Mouse (Mus musculus) limb, embryonic 15.5 days (tissue): ENCODE results near the gene Tas2r135. TPM values are rescaled to one million over a fixed set of nuclear protein-coding genes. Genes with fewer than 3 reads are reported as not detected.

Source experiments
- ATAC-seq: fragments of 200-750 bp; cut with Nextera tagmentation; 2 replicates; pipeline ENCODE4 v1.8.0; 2017; ENCODE audit warnings: low read depth, moderate TSS enrichment; ENCODE audit not compliant: insufficient number of reproducible peaks, low FRiP score, low TSS enrichment
- H3K27ac ChIP-seq: fragments of 300-500 bp; sonication (generic); 2 replicates; pipeline ENCODE4 v1.5.1; 2015; ENCODE audit warnings: moderate library complexity, mild to moderate bottlenecking, inconsistent platforms
- H3K27me3 ChIP-seq: fragments of 300-500 bp; sonication (generic); 2 replicates; pipeline ENCODE4 v1.6.1; 2015; ENCODE audit warnings: inconsistent platforms
- H3K36me3 ChIP-seq: fragments of 300-500 bp; sonication (generic); 2 replicates; pipeline ENCODE4 v1.6.1; 2015; ENCODE audit warnings: inconsistent platforms
- H3K4me1 ChIP-seq: fragments of 300-500 bp; sonication (generic); 2 replicates; pipeline ENCODE4 v1.6.1; 2015; ENCODE audit warnings: inconsistent platforms
- H3K4me2 ChIP-seq: fragments of 300-500 bp; sonication (generic); 2 replicates; pipeline ENCODE4 v1.6.1; 2015; ENCODE audit warnings: mild to moderate bottlenecking, inconsistent platforms
- H3K4me3 ChIP-seq: fragments of 300-500 bp; sonication (generic); 2 replicates; pipeline ENCODE4 v1.5.1; 2015; ENCODE audit warnings: mild to moderate bottlenecking, inconsistent platforms
- H3K9ac ChIP-seq: fragments of 300-500 bp; sonication (generic); 2 replicates; pipeline ENCODE4 v1.6.1; 2015; ENCODE audit warnings: inconsistent platforms
- H3K9me3 ChIP-seq: fragments of 300-500 bp; sonication (generic); 2 replicates; pipeline ENCODE4 v1.6.1; 2016; ENCODE audit warnings: inconsistent platforms
- WGBS: fragments of 180-500 bp; shearing (Covaris S2); methylation state at CpG from one replicate; pipeline ENCODE4 v1.1.7; 2015; 5-methylcytosine and 5-hydroxymethylcytosine counted together
- polyA plus RNA-seq: library from polyadenylated mRNA; unstranded; fragments of >200 nt; fragmentation: Nextera tagmentation; extraction: Ambion mirVana; gene quantifications from 2 replicates; pipeline ENCODE4 v1.2.1, GENCODE M21; 2015

Tas2r135 gene
- polyA plus RNA-seq, 1 experiment from 2014 or later = not detected

GRCm38 (mm10) chr6:42376016-42376415, 29.2 kb upstream of the Tas2r135 start:
- H3K4me1 ChIP-seq = peaks cover 29% of the 10 kb centered on the region
- H3K36me3 ChIP-seq = no peaks in the 10 kb centered on the region
- H3K4me3 ChIP-seq = no peak overlapping the region
- H3K9ac ChIP-seq = no peak overlapping the region
- no peaks in the 10 kb centered on the region for H3K9me3 ChIP-seq
- H3K27ac ChIP-seq = no peak overlapping the region
- no peak for ATAC-seq
- no peak overlapping the region for H3K4me2 ChIP-seq
- 41% methylated on average over 4 of the region's 4 CpGs for WGBS
- H3K27me3 ChIP-seq = no peaks in the 10 kb centered on the region

DNA sequence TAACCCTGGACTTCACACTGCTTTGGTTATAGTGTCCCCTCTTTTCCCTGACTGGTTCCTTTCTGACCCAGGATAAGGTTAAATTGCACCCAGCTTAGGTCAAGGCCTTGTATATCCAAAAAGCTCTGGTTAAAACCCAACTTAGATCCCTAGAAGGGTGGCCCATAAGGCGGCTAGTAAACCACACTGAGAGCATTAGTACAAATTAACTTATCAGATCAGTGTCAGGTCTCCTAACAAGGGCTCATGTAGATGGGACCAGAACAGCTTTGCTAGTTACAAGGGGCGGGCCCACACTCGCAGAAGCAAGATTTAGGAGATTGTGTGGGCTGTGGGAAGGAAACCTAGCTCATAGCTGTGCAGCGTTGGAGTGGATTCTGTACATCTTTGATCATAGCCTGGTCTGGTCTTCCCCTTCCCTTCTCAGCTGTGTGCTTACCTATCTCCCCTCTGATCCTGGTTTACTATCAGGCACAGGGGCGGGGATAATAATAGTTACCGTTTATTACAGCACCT, 28.7 kb upstream of the Tas2r135 start:
- no peak overlapping the region for H3K9ac ChIP-seq
- WGBS = 58% methylated on average over 6 of the region's 6 CpGs
- peaks cover 32% of the 10 kb centered on the region for H3K4me1 ChIP-seq
- no peaks in the 10 kb centered on the region for H3K36me3 ChIP-seq
- no peak overlapping the region for H3K4me3 ChIP-seq
- H3K4me2 ChIP-seq = no peak overlapping the region
- H3K27me3 ChIP-seq = no peaks in the 10 kb centered on the region
- H3K9me3 ChIP-seq = no peaks in the 10 kb centered on the region
- ATAC-seq = no peak
- no peak overlapping the region for H3K27ac ChIP-seq

- no peak overlapping the region for H3K9ac ChIP-seq
- H3K27ac ChIP-seq = no peak overlapping the region
- H3K4me1 ChIP-seq = peaks cover 30% of the 10 kb centered on the region
- H3K27me3 ChIP-seq = no peaks in the 10 kb centered on the region
- no peak overlapping the region for H3K4me2 ChIP-seq
- H3K4me3 ChIP-seq = no peak overlapping the region
- H3K36me3 ChIP-seq = no peaks in the 10 kb centered on the region
- ATAC-seq = no peak
- no peaks in the 10 kb centered on the region for H3K9me3 ChIP-seq
- 72% methylated on average over 5 of the region's 5 CpGs for WGBS
These were observed 28.0 kb upstream of the Tas2r135 start for GRCm38 (mm10) chr6:42377280-42377679.

DNA sequence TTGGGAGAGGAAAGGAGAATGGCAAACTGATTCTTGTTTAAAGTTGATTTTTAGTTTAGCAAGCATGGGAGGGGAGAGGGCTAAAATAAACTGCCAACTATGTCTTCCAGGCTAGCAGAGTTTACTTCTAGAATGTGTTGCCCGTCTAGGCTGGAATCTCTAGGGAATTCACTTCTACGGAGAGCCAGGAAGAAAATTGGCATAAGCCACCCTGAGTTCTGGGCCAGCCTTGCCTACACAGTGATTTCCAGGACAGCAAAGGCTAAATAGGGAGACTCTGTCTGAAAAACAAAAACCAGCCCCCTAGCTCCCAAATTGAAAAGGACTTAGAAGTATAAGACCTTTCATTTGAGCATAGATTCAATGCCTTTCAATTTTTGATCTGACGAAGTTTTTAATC, 25.7 kb upstream of the Tas2r135 start:
- Histone ChIP-seq H3K9ac (no peak overlapping the region), H3K4me1 (peaks cover 15% of the 10 kb centered on the region; the same call in 1 of the 2 replicates), H3K9me3 (no peaks in the 10 kb centered on the region), H3K27ac (no peak overlapping the region), H3K27me3 (no peaks in the 10 kb centered on the region), H3K4me2 (no peak overlapping the region), H3K4me3 (no peak overlapping the region), H3K36me3 (no peaks in the 10 kb centered on the region)
- 35% methylated on average over 3 of the region's 3 CpGs for WGBS
- no peak for ATAC-seq

GRCm38 (mm10) chr6:42380416-42381144, 24.7 kb upstream of the Tas2r135 start:
- Histone ChIP-seq H3K4me3 (no peak overlapping the region), H3K4me1 (peaks cover 10% of the 10 kb centered on the region; the same call in 1 of the 2 replicates), H3K4me2 (no peak overlapping the region), H3K27ac (no peak overlapping the region), H3K9ac (no peak overlapping the region), H3K36me3 (no peaks in the 10 kb centered on the region), H3K27me3 (no peaks in the 10 kb centered on the region), H3K9me3 (no peaks in the 10 kb centered on the region)
- 16% methylated on average over 8 of the region's 8 CpGs for WGBS
- no peak for ATAC-seq

GRCm38 (mm10) chr6:42381221-42381620, 24.0 kb upstream of the Tas2r135 start:
- Histone ChIP-seq H3K4me1 (peaks cover 10% of the 10 kb centered on the region; the same call in 1 of the 2 replicates), H3K4me2 (no peak overlapping the region), H3K27ac (no peak overlapping the region), H3K36me3 (no peaks in the 10 kb centered on the region), H3K4me3 (no peak overlapping the region), H3K27me3 (no peaks in the 10 kb centered on the region), H3K9me3 (no peaks in the 10 kb centered on the region), H3K9ac (no peak overlapping the region)
- WGBS = 34% methylated on average over 2 of the region's 2 CpGs
- no peak for ATAC-seq

- H3K27ac ChIP-seq = 0 out of 2 replicates have a peak overlapping the region, but pooled peaks have one; percentile 27
These were observed 23.3 kb upstream of the Tas2r135 start for GRCm38 (mm10) chr6:42381916-42382381.

DNA sequence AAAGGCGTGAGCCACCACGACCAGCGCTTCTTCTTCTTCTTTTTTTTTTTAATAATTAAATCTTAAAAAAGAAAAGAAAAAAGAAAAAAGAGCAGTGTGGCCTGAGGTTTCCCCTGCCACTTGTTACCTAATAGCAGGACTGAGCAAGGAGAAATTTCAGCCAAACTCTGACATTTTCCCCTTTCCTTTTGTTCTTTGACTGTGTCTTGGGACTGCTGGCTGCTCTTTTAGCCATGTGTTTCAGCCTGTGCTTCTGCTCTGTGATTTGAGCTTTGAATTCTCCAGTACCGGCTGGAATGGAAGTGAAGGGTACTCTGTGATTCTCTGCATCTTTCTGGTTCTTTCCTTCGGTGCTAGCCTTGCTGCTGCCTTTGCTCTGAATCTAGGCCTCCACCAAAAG, 21.9 kb upstream of the Tas2r135 start:
- Histone ChIP-seq H3K4me2 (no peak overlapping the region), H3K9me3 (no peaks in the 10 kb centered on the region), H3K36me3 (no peaks in the 10 kb centered on the region), H3K4me1 (peaks cover 10% of the 10 kb centered on the region; the same call in 1 of the 2 replicates), H3K4me3 (no peak overlapping the region), H3K27me3 (no peaks in the 10 kb centered on the region), H3K9ac (no peak overlapping the region), H3K27ac (no peak overlapping the region)
- WGBS = 90% methylated on average over 5 of the region's 5 CpGs
- ATAC-seq = no peak

More at GRCm38 (mm10) chr6:42381916-42382381, 23.3 kb upstream of the Tas2r135 start:
- Histone ChIP-seq H3K9me3 (no peaks in the 10 kb centered on the region), H3K4me2 (no peak overlapping the region), H3K27me3 (no peaks in the 10 kb centered on the region), H3K36me3 (no peaks in the 10 kb centered on the region), H3K9ac (no peak overlapping the region), H3K4me3 (no peak overlapping the region), H3K4me1 (peaks cover 10% of the 10 kb centered on the region; the same call in 1 of the 2 replicates)
- ATAC-seq = no peak
- WGBS = 61% methylated on average over 9 of the region's 9 CpGs

GRCm38 (mm10) chr6:42385635-42386034, 19.6 kb upstream of the Tas2r135 start:
- Histone ChIP-seq H3K9ac (no peak overlapping the region), H3K36me3 (no peaks in the 10 kb centered on the region), H3K27me3 (no peaks in the 10 kb centered on the region), H3K27ac (no peak overlapping the region), H3K4me1 (peaks cover 10% of the 10 kb centered on the region; the same call in 1 of the 2 replicates), H3K9me3 (no peaks in the 10 kb centered on the region), H3K4me3 (no peak overlapping the region), H3K4me2 (no peak overlapping the region)
- 65% methylated on average over 4 of the region's 4 CpGs for WGBS
- no peak for ATAC-seq

GRCm38 (mm10) chr6:42391796-42392330, 13.4 kb upstream of the Tas2r135 start:
- Histone ChIP-seq H3K27me3 (no peaks in the 10 kb centered on the region), H3K36me3 (no peaks in the 10 kb centered on the region), H3K9me3 (no peaks in the 10 kb centered on the region), H3K4me1 (no peaks in the 10 kb centered on the region), H3K27ac (no peak overlapping the region), H3K4me3 (no peak overlapping the region), H3K9ac (no peak overlapping the region), H3K4me2 (no peak overlapping the region)
- 35% methylated on average over 2 of the region's 2 CpGs for WGBS
- ATAC-seq = no peak

- H3K9ac ChIP-seq = no peak overlapping the region
- H3K4me1 ChIP-seq = no peaks in the 10 kb centered on the region
- peak; percentile 67; the same call in 1 of the 2 replicates for ATAC-seq
- no peak overlapping the region for H3K4me2 ChIP-seq
- no peak overlapping the region for H3K27ac ChIP-seq
- WGBS = 54% methylated on average over 9 of the region's 9 CpGs
- H3K4me3 ChIP-seq = no peak overlapping the region
- H3K36me3 ChIP-seq = no peaks in the 10 kb centered on the region
- H3K27me3 ChIP-seq = no peaks in the 10 kb centered on the region
- H3K9me3 ChIP-seq = no peaks in the 10 kb centered on the region
These were observed 9.0 kb upstream of the Tas2r135 start for GRCm38 (mm10) chr6:42395960-42396809.
